Mouse (Mus musculus) small intestine, adult 2 months (tissue): ENCODE measurements at regions not wholly inside any gene's neighbourhood (a gene's known extent, or its start where the extent isn't known, plus 50 kb on each side); places are given as distances from the start of the nearest gene placed in this dataset.

Experiments used
- H3K27ac ChIP-seq: fragments of 200-500 bp; 2 replicates; pipeline ENCODE4 v1.5.1; 2012; ENCODE audit warnings: low read depth, low read length, control low read depth, inconsistent platforms; ENCODE audit not compliant: insufficient read depth
- H3K27me3 ChIP-seq: fragments of 200-500 bp; 2 replicates; pipeline ENCODE4 v1.6.1; 2012; ENCODE audit warnings: mild to moderate bottlenecking, moderate library complexity, low read length, inconsistent platforms; ENCODE audit not compliant: control insufficient read depth, insufficient read depth
- H3K36me3 ChIP-seq: fragments of 200-500 bp; 2 replicates; pipeline ENCODE4 v1.6.1; 2012; ENCODE audit warnings: mild to moderate bottlenecking, low read length, control low read depth, inconsistent platforms; ENCODE audit not compliant: control insufficient read depth, insufficient read depth
- H3K4me1 ChIP-seq: fragments of 200-500 bp; 2 replicates; pipeline ENCODE4 v1.6.1; 2012; ENCODE audit warnings: low read length, inconsistent platforms, mixed read lengths; ENCODE audit not compliant: control insufficient read depth, insufficient read depth, insufficient read length
- H3K4me3 ChIP-seq: fragments of 200-500 bp; 2 replicates; pipeline ENCODE4 v1.5.1; 2012; ENCODE audit warnings: low read depth, mild to moderate bottlenecking, control low read depth, inconsistent platforms, low read length, moderate library complexity
- CTCF ChIP-seq: fragments of 200-500 bp; IDR thresholded peaks from 2 replicates; pipeline ENCODE4 v1.5.1; 2012; ENCODE audit warnings: low read depth, mild to moderate bottlenecking, control low read depth, inconsistent platforms, low read length, moderate library complexity, mixed read lengths; ENCODE audit not compliant: insufficient replicate concordance, insufficient read length; ENCODE audit errors: extremely low read depth
- POLR2A ChIP-seq: fragments of 200-500 bp; IDR thresholded peaks from 2 replicates; pipeline ENCODE4 v1.6.1; 2012; ENCODE audit warnings: low read depth, mild to moderate bottlenecking, control low read depth, inconsistent platforms, low read length, moderate library complexity
- WGBS: fragments of 180-500 bp; shearing (Covaris S2); methylation state at CpG from one replicate; pipeline ENCODE4 v1.1.7; 2018; 5-methylcytosine and 5-hydroxymethylcytosine counted together

- H3K4me1 ChIP-seq: no peaks in the 10 kb centered on the region
- H3K36me3 ChIP-seq: no peaks in the 10 kb centered on the region
- TF ChIP-seq CTCF: no peak
- no peak for TF ChIP-seq POLR2A
- no peaks in the 10 kb centered on the region for H3K27me3 ChIP-seq
- no peak overlapping the region for H3K4me3 ChIP-seq
- no peak overlapping the region for H3K27ac ChIP-seq
Measured at GRCm38 (mm10) chr19:30327693-30328092, 95.0 kb downstream of the Mbl2 start.

GRCm38 (mm10) chr19:30328886-30329285 is 96.1 kb downstream of the Mbl2 start:
- Histone ChIP-seq H3K36me3 (no peaks in the 10 kb centered on the region), H3K27ac (no peak overlapping the region), H3K4me3 (no peak overlapping the region), H3K4me1 (no peaks in the 10 kb centered on the region), H3K27me3 (no peaks in the 10 kb centered on the region)
- TF ChIP-seq POLR2A: no peak
- 76% methylated on average over 4 of the region's 4 CpGs for WGBS

GRCm38 (mm10) chr19:30330792-30331191 is 98.0 kb downstream of the Mbl2 start:
- Histone ChIP-seq H3K4me3 (no peak overlapping the region), H3K36me3 (no peaks in the 10 kb centered on the region), H3K27me3 (no peaks in the 10 kb centered on the region), H3K27ac (no peak overlapping the region), H3K4me1 (no peaks in the 10 kb centered on the region)
- WGBS: 73% methylated on average over 7 of the region's 7 CpGs
- no peak for TF ChIP-seq CTCF
- TF ChIP-seq POLR2A: no peak

- 17% methylated on average over 1 of the region's 1 CpGs for WGBS
- no peaks in the 10 kb centered on the region for H3K4me1 ChIP-seq
- no peaks in the 10 kb centered on the region for H3K36me3 ChIP-seq
- H3K27me3 ChIP-seq: no peaks in the 10 kb centered on the region
- no peak overlapping the region for H3K4me3 ChIP-seq
- no peak overlapping the region for H3K27ac ChIP-seq
- TF ChIP-seq POLR2A: no peak
- no peak for TF ChIP-seq CTCF
Measured at GRCm38 (mm10) chr19:30331850-30332249, 99.1 kb downstream of the Mbl2 start.

GRCm38 (mm10) chr19:30344401-30344800 is 111.7 kb downstream of the Mbl2 start:
- no peak for TF ChIP-seq CTCF
- no peak for TF ChIP-seq POLR2A
- no peaks in the 10 kb centered on the region for H3K36me3 ChIP-seq
- no peaks in the 10 kb centered on the region for H3K27me3 ChIP-seq
- no peak overlapping the region for H3K27ac ChIP-seq
- no peaks in the 10 kb centered on the region for H3K4me1 ChIP-seq
- WGBS: 85% methylated on average over 5 of the region's 5 CpGs
- no peak overlapping the region for H3K4me3 ChIP-seq

- 78% methylated on average over 6 of the region's 6 CpGs for WGBS
- no peak overlapping the region for H3K4me3 ChIP-seq
- TF ChIP-seq POLR2A (no peak), CTCF (no peak)
- H3K36me3 ChIP-seq: no peaks in the 10 kb centered on the region
- H3K4me1 ChIP-seq: no peaks in the 10 kb centered on the region
- no peak overlapping the region for H3K27ac ChIP-seq
- H3K27me3 ChIP-seq: no peaks in the 10 kb centered on the region
Measured at GRCm38 (mm10) chr19:30348924-30349323, 116.2 kb downstream of the Mbl2 start.

DNA sequence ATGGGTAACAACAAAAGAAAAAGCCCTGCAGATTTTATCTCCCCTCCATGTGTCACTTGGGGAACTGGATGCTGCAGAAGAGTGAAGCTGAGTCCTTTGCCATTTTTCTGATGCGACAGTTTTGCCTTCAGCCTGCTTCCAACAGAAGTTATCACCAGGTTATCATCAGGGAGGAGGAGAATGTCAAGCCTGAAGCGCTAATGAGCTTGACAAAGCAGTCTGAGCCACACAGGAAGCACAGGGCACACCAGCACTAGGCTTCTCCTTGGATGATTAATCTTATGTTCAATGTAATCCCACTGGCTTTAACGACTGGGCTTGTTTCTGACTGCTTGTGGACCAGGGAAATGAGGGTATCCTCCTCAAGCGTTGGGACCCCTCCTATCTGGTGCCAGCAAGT is 122.2 kb downstream of the Mbl2 start:
- WGBS: 28% methylated on average over 4 of the region's 4 CpGs
- H3K4me3 ChIP-seq: no peak overlapping the region
- no peak for TF ChIP-seq POLR2A
- TF ChIP-seq CTCF: no peak
- no peaks in the 10 kb centered on the region for H3K36me3 ChIP-seq
- H3K27me3 ChIP-seq: no peaks in the 10 kb centered on the region
- H3K4me1 ChIP-seq: no peaks in the 10 kb centered on the region
- no peak overlapping the region for H3K27ac ChIP-seq

GRCm38 (mm10) chr19:30358961-30359360 is 126.2 kb downstream of the Mbl2 start:
- H3K36me3 ChIP-seq: no peaks in the 10 kb centered on the region
- no peak for TF ChIP-seq POLR2A
- no peak for TF ChIP-seq CTCF
- WGBS: 79% methylated on average over 6 of the region's 6 CpGs
- H3K4me3 ChIP-seq: no peak overlapping the region
- H3K27ac ChIP-seq: no peak overlapping the region
- H3K27me3 ChIP-seq: no peaks in the 10 kb centered on the region
- H3K4me1 ChIP-seq: no peaks in the 10 kb centered on the region
